Mouse (Mus musculus): ENCODE results near the gene Lamtor2. TPM values are rescaled to one million over a fixed set of nuclear protein-coding genes. Genes with fewer than 3 reads are reported as not detected.
"Not testable (repeated sequence)": the region's sequence is repeated elsewhere in the genome, so short reads cannot be mapped to it uniquely, and the experiment has no call there.

The Lamtor2 gene
- 81.7 and 165 TPM in 2 replicates for polyA plus RNA-seq (2014; fragmentation: Nextera tagmentation; extraction: Ambion mirVana)

GRCm38 (mm10) chr3:88552676-88553524 lies at the start of gene Lamtor2:
Gene Lamtor2 (minus strand): TSS chr3:88553074.
- H3K27me3 ChIP-seq (ENCODE audit: control insufficient read depth, insufficient read depth, low read length) = no peaks in the 10 kb centered on the region
- peaks cover 26% of the 10 kb centered on the region for H3K36me3 ChIP-seq (ENCODE audit: control insufficient read depth, insufficient read depth, low read length)
- peak within 1 kb of the TSS; percentile 98 for H3K27ac ChIP-seq (ENCODE audit: low read depth, low read length)
- H3K4me2 ChIP-seq (replicated peaks; ENCODE audit: low read depth, low read length) = peak within 1 kb of the TSS; percentile 78
- H3K4me3 ChIP-seq (ENCODE audit: low read length) = peak within 1 kb of the TSS; percentile 70
- H3K9ac ChIP-seq (ENCODE audit: low read depth, low read length) = peak within 1 kb of the TSS; percentile 88
- ATAC-seq (ENCODE audit: low FRiP score, low TSS enrichment) = peak; percentile 89
- peaks cover 19% of the 10 kb centered on the region for H3K4me1 ChIP-seq (ENCODE audit: control insufficient read depth, insufficient read depth, low read length)
- WGBS = under 1% methylated on average over 48 of the region's 48 CpGs
- H3K9me3 ChIP-seq (ENCODE audit: control insufficient read depth, low read length) = no peaks in the 10 kb centered on the region

GRCm38 (mm10) chr3:88602466-88602865 lies 49.6 kb upstream of the Lamtor2 start:
- 75% methylated on average over 4 of the region's 4 CpGs for WGBS
- H3K4me3 ChIP-seq (ENCODE audit: low read length) = no peak overlapping the region

GRCm38 (mm10) chr3:88596547-88596946 lies 43.7 kb upstream of the Lamtor2 start:
- not testable (repeated sequence) for H3K4me2 ChIP-seq (replicated peaks; ENCODE audit: low read depth, low read length); H3K4me3 ChIP-seq (ENCODE audit: low read length); H3K4me1 ChIP-seq (ENCODE audit: control insufficient read depth, insufficient read depth, low read length); H3K9ac ChIP-seq (ENCODE audit: low read depth, low read length); H3K36me3 ChIP-seq (ENCODE audit: control insufficient read depth, insufficient read depth, low read length); H3K27ac ChIP-seq (ENCODE audit: low read depth, low read length); H3K9me3 ChIP-seq (ENCODE audit: control insufficient read depth, low read length); H3K27me3 ChIP-seq (ENCODE audit: control insufficient read depth, insufficient read depth, low read length); ATAC-seq (ENCODE audit: low FRiP score, low TSS enrichment)
- WGBS = 88% methylated on average over 4 of the region's 4 CpGs

More at GRCm38 (mm10) chr3:88602466-88602865, 49.6 kb upstream of the Lamtor2 start:
- Histone ChIP-seq H3K36me3 (ENCODE audit: control insufficient read depth, insufficient read depth, low read length) (no peaks in the 10 kb centered on the region), H3K4me2 (replicated peaks; ENCODE audit: low read depth, low read length) (no peak overlapping the region), H3K27me3 (ENCODE audit: control insufficient read depth, insufficient read depth, low read length) (no peaks in the 10 kb centered on the region), H3K9me3 (ENCODE audit: control insufficient read depth, low read length) (no peaks in the 10 kb centered on the region), H3K27ac (ENCODE audit: low read depth, low read length) (no peak overlapping the region), H3K4me1 (ENCODE audit: control insufficient read depth, insufficient read depth, low read length) (no peaks in the 10 kb centered on the region), H3K9ac (ENCODE audit: low read depth, low read length) (no peak overlapping the region)
- no peak for ATAC-seq (ENCODE audit: low FRiP score, low TSS enrichment)

GRCm38 (mm10) chr3:88593893-88594580 lies 41.2 kb upstream of the Lamtor2 start:
- 58% methylated on average over 10 of the region's 10 CpGs for WGBS
- ATAC-seq (ENCODE audit: low FRiP score, low TSS enrichment) = no peak
- no peak overlapping the region for H3K4me3 ChIP-seq (ENCODE audit: low read length)
- H3K27me3 ChIP-seq (ENCODE audit: control insufficient read depth, insufficient read depth, low read length) = no peaks in the 10 kb centered on the region
- no peak overlapping the region for H3K27ac ChIP-seq (ENCODE audit: low read depth, low read length)
- no peak overlapping the region for H3K9ac ChIP-seq (ENCODE audit: low read depth, low read length)
- no peaks in the 10 kb centered on the region for H3K9me3 ChIP-seq (ENCODE audit: control insufficient read depth, low read length)
- peaks cover 13% of the 10 kb centered on the region for H3K4me1 ChIP-seq (ENCODE audit: control insufficient read depth, insufficient read depth, low read length)
- H3K4me2 ChIP-seq (replicated peaks; ENCODE audit: low read depth, low read length) = no peak overlapping the region
- no peaks in the 10 kb centered on the region for H3K36me3 ChIP-seq (ENCODE audit: control insufficient read depth, insufficient read depth, low read length)

- no peak overlapping the region for H3K4me3 ChIP-seq (ENCODE audit: low read length)
- H3K36me3 ChIP-seq (ENCODE audit: control insufficient read depth, insufficient read depth, low read length) = peaks cover 8% of the 10 kb centered on the region
- no peak overlapping the region for H3K9ac ChIP-seq (ENCODE audit: low read depth, low read length)
- H3K27me3 ChIP-seq (ENCODE audit: control insufficient read depth, insufficient read depth, low read length) = no peaks in the 10 kb centered on the region
- no peak overlapping the region for H3K4me2 ChIP-seq (replicated peaks; ENCODE audit: low read depth, low read length)
- no peak overlapping the region for H3K27ac ChIP-seq (ENCODE audit: low read depth, low read length)
- no peaks in the 10 kb centered on the region for H3K9me3 ChIP-seq (ENCODE audit: control insufficient read depth, low read length)
- peaks cover 13% of the 10 kb centered on the region for H3K4me1 ChIP-seq (ENCODE audit: control insufficient read depth, insufficient read depth, low read length)
- no peak for ATAC-seq (ENCODE audit: low FRiP score, low TSS enrichment)
- 70% methylated on average over 10 of the region's 10 CpGs for WGBS
These were observed 40.2 kb upstream of the Lamtor2 start for GRCm38 (mm10) chr3:88592942-88593576.

GRCm38 (mm10) chr3:88591950-88592731 lies 39.3 kb upstream of the Lamtor2 start:
- no peak for ATAC-seq (ENCODE audit: low FRiP score, low TSS enrichment)
- H3K4me3 ChIP-seq (ENCODE audit: low read length) = no peak overlapping the region
- H3K9me3 ChIP-seq (ENCODE audit: control insufficient read depth, low read length) = no peaks in the 10 kb centered on the region
- H3K9ac ChIP-seq (ENCODE audit: low read depth, low read length) = no peak overlapping the region
- H3K27me3 ChIP-seq (ENCODE audit: control insufficient read depth, insufficient read depth, low read length) = no peaks in the 10 kb centered on the region
- H3K4me2 ChIP-seq (replicated peaks; ENCODE audit: low read depth, low read length) = no peak overlapping the region
- 24% methylated on average over 9 of the region's 9 CpGs for WGBS
- no peak overlapping the region for H3K27ac ChIP-seq (ENCODE audit: low read depth, low read length)
- H3K36me3 ChIP-seq (ENCODE audit: control insufficient read depth, insufficient read depth, low read length) = peaks cover 17% of the 10 kb centered on the region
- peaks cover 13% of the 10 kb centered on the region for H3K4me1 ChIP-seq (ENCODE audit: control insufficient read depth, insufficient read depth, low read length)

- H3K27ac ChIP-seq (ENCODE audit: low read depth, low read length) = no peak overlapping the region
- H3K9ac ChIP-seq (ENCODE audit: low read depth, low read length) = no peak overlapping the region
- ATAC-seq (ENCODE audit: low FRiP score, low TSS enrichment) = peak; percentile 13; the same call in 1 of the 2 replicates
- 38% methylated on average over 3 of the region's 3 CpGs for WGBS
- peaks cover 13% of the 10 kb centered on the region for H3K4me1 ChIP-seq (ENCODE audit: control insufficient read depth, insufficient read depth, low read length)
- no peaks in the 10 kb centered on the region for H3K27me3 ChIP-seq (ENCODE audit: control insufficient read depth, insufficient read depth, low read length)
- no peak overlapping the region for H3K4me3 ChIP-seq (ENCODE audit: low read length)
- peaks cover 26% of the 10 kb centered on the region for H3K36me3 ChIP-seq (ENCODE audit: control insufficient read depth, insufficient read depth, low read length)
- no peaks in the 10 kb centered on the region for H3K9me3 ChIP-seq (ENCODE audit: control insufficient read depth, low read length)
- no peak overlapping the region for H3K4me2 ChIP-seq (replicated peaks; ENCODE audit: low read depth, low read length)
These were observed 38.2 kb upstream of the Lamtor2 start for GRCm38 (mm10) chr3:88591044-88591443.

GRCm38 (mm10) chr3:88590246-88590645 lies 37.4 kb upstream of the Lamtor2 start:
- peaks cover 13% of the 10 kb centered on the region for H3K4me1 ChIP-seq (ENCODE audit: control insufficient read depth, insufficient read depth, low read length)
- H3K27me3 ChIP-seq (ENCODE audit: control insufficient read depth, insufficient read depth, low read length) = no peaks in the 10 kb centered on the region
- no peaks in the 10 kb centered on the region for H3K9me3 ChIP-seq (ENCODE audit: control insufficient read depth, low read length)
- peaks cover 33% of the 10 kb centered on the region for H3K36me3 ChIP-seq (ENCODE audit: control insufficient read depth, insufficient read depth, low read length)
- peak; percentile 11; the same call in 1 of the 2 replicates for ATAC-seq (ENCODE audit: low FRiP score, low TSS enrichment)
- H3K4me3 ChIP-seq (ENCODE audit: low read length) = no peak overlapping the region
- WGBS = 15% methylated on average over 5 of the region's 5 CpGs
- H3K9ac ChIP-seq (ENCODE audit: low read depth, low read length) = no peak overlapping the region
- no peak overlapping the region for H3K4me2 ChIP-seq (replicated peaks; ENCODE audit: low read depth, low read length)
- peak overlapping the region; percentile 20; the same call in 1 of the 2 replicates for H3K27ac ChIP-seq (ENCODE audit: low read depth, low read length)

All from kidney, embryonic 14.5 days (tissue).